Mouse (Mus musculus): ENCODE measurements at regions not wholly inside any gene's neighbourhood (a gene's known extent, or its start where the extent isn't known, plus 50 kb on each side); places are given as distances from the start of the nearest gene placed in this dataset.
"Not testable (repeated sequence)": the region's sequence is repeated elsewhere in the genome, so short reads cannot be mapped to it uniquely, and the experiment has no call there.

- H3K4me1 ChIP-seq (ENCODE audit: control insufficient read depth, insufficient read depth): no peaks in the 10 kb centered on the region; the same call in 1 of the 2 replicates
- 71% methylated on average over 1 of the region's 1 CpGs for WGBS
- H3K27me3 ChIP-seq (ENCODE audit: control insufficient read depth, insufficient read depth, low read length): no peaks in the 10 kb centered on the region
- H3K9me3 ChIP-seq (replicated peaks; ENCODE audit: control insufficient read depth, low read length): no peaks in the 10 kb centered on the region
- TF ChIP-seq CTCF (IDR thresholded peaks at IDR 0.05; ENCODE audit: low read depth) (no peak), EP300 (IDR thresholded peaks at IDR 0.05; ENCODE audit: low read depth) (no peak)
- H3K9ac ChIP-seq (replicated peaks; ENCODE audit: low read depth, low read length): no peak overlapping the region
- ATAC-seq (ENCODE audit: insufficient read depth, low read depth): no peak
- H3K27ac ChIP-seq (ENCODE audit: low read depth): no peak overlapping the region
- H3K36me3 ChIP-seq (replicated peaks; ENCODE audit: control insufficient read depth, insufficient read depth, low read length): no peaks in the 10 kb centered on the region
- no peak overlapping the region for H3K4me2 ChIP-seq (ENCODE audit: low read depth, low read length)
- DNase-seq (ENCODE audit: low spot score): no peak
- no peak overlapping the region for H3K4me3 ChIP-seq (ENCODE audit: low read depth, low read length)
Measured at GRCm38 (mm10) chr17:61301984-61302383, 1579.1 kb downstream of the Efna5 start.

- DNase-seq (ENCODE audit: low spot score): no peak
- no peaks in the 10 kb centered on the region for H3K27me3 ChIP-seq (ENCODE audit: control insufficient read depth, insufficient read depth, low read length)
Measured at GRCm38 (mm10) chr17:61301171-61301570, 1579.9 kb downstream of the Efna5 start.

GRCm38 (mm10) chr17:61291129-61291528 is 1590.0 kb downstream of the Efna5 start:
- H3K4me3 ChIP-seq (ENCODE audit: low read depth, low read length): no peak overlapping the region
- H3K36me3 ChIP-seq (replicated peaks; ENCODE audit: control insufficient read depth, insufficient read depth, low read length): no peaks in the 10 kb centered on the region
- no peaks in the 10 kb centered on the region for H3K4me1 ChIP-seq (ENCODE audit: control insufficient read depth, insufficient read depth)
- no peaks in the 10 kb centered on the region for H3K27me3 ChIP-seq (ENCODE audit: control insufficient read depth, insufficient read depth, low read length)
- no peak for ATAC-seq (ENCODE audit: insufficient read depth, low read depth)
- H3K27ac ChIP-seq (ENCODE audit: low read depth): no peak overlapping the region
- no peak overlapping the region for H3K9ac ChIP-seq (replicated peaks; ENCODE audit: low read depth, low read length)
- TF ChIP-seq EP300 (IDR thresholded peaks at IDR 0.05; ENCODE audit: low read depth) (no peak), CTCF (IDR thresholded peaks at IDR 0.05; ENCODE audit: low read depth) (no peak)
- 71% methylated on average over 3 of the region's 3 CpGs for WGBS
- no peaks in the 10 kb centered on the region for H3K9me3 ChIP-seq (replicated peaks; ENCODE audit: control insufficient read depth, low read length)
- H3K4me2 ChIP-seq (ENCODE audit: low read depth, low read length): no peak overlapping the region
- no peak for DNase-seq (ENCODE audit: low spot score)

More at GRCm38 (mm10) chr17:61301171-61301570, 1579.9 kb downstream of the Efna5 start:
- Histone ChIP-seq H3K36me3 (replicated peaks; ENCODE audit: control insufficient read depth, insufficient read depth, low read length) (no peaks in the 10 kb centered on the region), H3K4me2 (ENCODE audit: low read depth, low read length) (no peak overlapping the region), H3K9me3 (replicated peaks; ENCODE audit: control insufficient read depth, low read length) (no peaks in the 10 kb centered on the region), H3K4me1 (ENCODE audit: control insufficient read depth, insufficient read depth) (no peaks in the 10 kb centered on the region; the same call in 1 of the 2 replicates), H3K4me3 (ENCODE audit: low read depth, low read length) (no peak overlapping the region), H3K27ac (ENCODE audit: low read depth) (no peak overlapping the region), H3K9ac (replicated peaks; ENCODE audit: low read depth, low read length) (no peak overlapping the region)
- TF ChIP-seq CTCF (IDR thresholded peaks at IDR 0.05; ENCODE audit: low read depth) (no peak), EP300 (IDR thresholded peaks at IDR 0.05; ENCODE audit: low read depth) (no peak)
- no peak for ATAC-seq (ENCODE audit: insufficient read depth, low read depth)

GRCm38 (mm10) chr17:61288590-61288989 is 1592.5 kb downstream of the Efna5 start:
- Histone ChIP-seq H3K4me1 (ENCODE audit: control insufficient read depth, insufficient read depth) (no peaks in the 10 kb centered on the region), H3K27ac (ENCODE audit: low read depth) (no peak overlapping the region), H3K27me3 (ENCODE audit: control insufficient read depth, insufficient read depth, low read length) (no peaks in the 10 kb centered on the region), H3K4me3 (ENCODE audit: low read depth, low read length) (no peak overlapping the region), H3K9ac (replicated peaks; ENCODE audit: low read depth, low read length) (no peak overlapping the region), H3K4me2 (ENCODE audit: low read depth, low read length) (no peak overlapping the region), H3K9me3 (replicated peaks; ENCODE audit: control insufficient read depth, low read length) (no peaks in the 10 kb centered on the region), H3K36me3 (replicated peaks; ENCODE audit: control insufficient read depth, insufficient read depth, low read length) (no peaks in the 10 kb centered on the region)
- WGBS: 52% methylated on average over 2 of the region's 2 CpGs
- ATAC-seq (ENCODE audit: insufficient read depth, low read depth) (no peak), DNase-seq (ENCODE audit: low spot score) (no peak)
- TF ChIP-seq CTCF (IDR thresholded peaks at IDR 0.05; ENCODE audit: low read depth): no peak
- no peak for TF ChIP-seq EP300 (IDR thresholded peaks at IDR 0.05; ENCODE audit: low read depth)

- H3K4me2 ChIP-seq (ENCODE audit: low read depth, low read length): no peak overlapping the region
- H3K4me1 ChIP-seq (ENCODE audit: control insufficient read depth, insufficient read depth): no peaks in the 10 kb centered on the region
- TF ChIP-seq EP300 (IDR thresholded peaks at IDR 0.05; ENCODE audit: low read depth): no peak
- no peak for TF ChIP-seq CTCF (IDR thresholded peaks at IDR 0.05; ENCODE audit: low read depth)
- DNase-seq (ENCODE audit: low spot score) (no peak), ATAC-seq (ENCODE audit: insufficient read depth, low read depth) (no peak)
- H3K9me3 ChIP-seq (replicated peaks; ENCODE audit: control insufficient read depth, low read length): no peaks in the 10 kb centered on the region
- H3K36me3 ChIP-seq (replicated peaks; ENCODE audit: control insufficient read depth, insufficient read depth, low read length): no peaks in the 10 kb centered on the region
- H3K9ac ChIP-seq (replicated peaks; ENCODE audit: low read depth, low read length): no peak overlapping the region
- H3K27ac ChIP-seq (ENCODE audit: low read depth): no peak overlapping the region
- H3K4me3 ChIP-seq (ENCODE audit: low read depth, low read length): no peak overlapping the region
- no peaks in the 10 kb centered on the region for H3K27me3 ChIP-seq (ENCODE audit: control insufficient read depth, insufficient read depth, low read length)
Measured at GRCm38 (mm10) chr17:61273631-61274030, 1607.5 kb downstream of the Efna5 start.

GRCm38 (mm10) chr17:61256526-61256925 is 1624.6 kb downstream of the Efna5 start:
- not testable (repeated sequence) for H3K4me3 ChIP-seq (ENCODE audit: low read depth, low read length); DNase-seq (ENCODE audit: low spot score); H3K27me3 ChIP-seq (ENCODE audit: control insufficient read depth, insufficient read depth, low read length); H3K4me2 ChIP-seq (ENCODE audit: low read depth, low read length); H3K9me3 ChIP-seq (replicated peaks; ENCODE audit: control insufficient read depth, low read length); H3K4me1 ChIP-seq (ENCODE audit: control insufficient read depth, insufficient read depth); H3K9ac ChIP-seq (replicated peaks; ENCODE audit: low read depth, low read length); H3K36me3 ChIP-seq (replicated peaks; ENCODE audit: control insufficient read depth, insufficient read depth, low read length); H3K27ac ChIP-seq (ENCODE audit: low read depth); ATAC-seq (ENCODE audit: insufficient read depth, low read depth)
- 47% methylated on average over 1 of the region's 1 CpGs for WGBS
